Mouse (Mus musculus) liver, embryonic 14.5 days (tissue): ENCODE measurements around the gene Adh6a.

Experiments
- CTCF ChIP-seq: IDR thresholded peaks from 2 replicates; pipeline ENCODE4 v1.5.1; 2016; ENCODE audit warnings: antibody characterized with exemption, low read depth, control low read depth
- EP300 ChIP-seq: IDR thresholded peaks from 2 replicates; pipeline ENCODE4 v1.6.1; 2016; ENCODE audit warnings: antibody characterized with exemption, low read depth

- TF ChIP-seq CTCF (no peak), EP300 (no peak)
Observed at GRCm38 (mm10) chr3:138325001-138325400, 11.9 kb downstream of the Adh6a start.
